ENCODE assay signal across 23 mouse cellular contexts in genomic region chr9:106756421-106756820, GRCm38 (mm10). TPM values are rescaled to one million over a fixed set of nuclear protein-coding genes. Genes with fewer than 3 reads are reported as not detected.
DNase-seq lines count a peak whose midpoint lies in the region; ATAC-seq and TF ChIP-seq lines count a peak whose summit lies in the region.
"Had no signal": no experiment of that assay in that cellular context is flagged by ENCODE, and none has a peak within 500 bp of the region (broad histone marks: within the 10 kb centered on the region; RNA-seq: fewer than 3 reads in every experiment).

No protein-coding gene starts in this region.

- H3K9me3 ChIP-seq in lung, postnatal 0 days (ENCODE audit: low read length), result no peaks in the 10 kb centered on the region
- H3K9me3 ChIP-seq: embryonic facial prominence, embryonic 13.5 days; embryonic facial prominence, embryonic 15.5 days; forebrain, embryonic 10.5 days; forebrain, embryonic 12.5 days had no signal

- ATAC-seq in lung, postnatal 0 days, result no peak
- ATAC-seq: forebrain, embryonic 14.5 days; forebrain, embryonic 16.5 days had no signal

- intact Hi-C loops in heart, postnatal 25 days (cut with DNase I), result no loop called here

- 74% methylated on average over 9 of the region's 9 CpGs for WGBS in lung, postnatal 0 days

- no peak overlapping the region for H3K27ac ChIP-seq in lung, postnatal 0 days (ENCODE audit: low read length)
- H3K27ac ChIP-seq: embryonic facial prominence, embryonic 13.5 days; embryonic facial prominence, embryonic 15.5 days; forebrain, embryonic 10.5 days; forebrain, embryonic 12.5 days had no signal

- no peaks in the 10 kb centered on the region for H3K27me3 ChIP-seq in lung, postnatal 0 days (replicated peaks; ENCODE audit: insufficient read depth, low read length)
- H3K27me3 ChIP-seq: embryonic facial prominence, embryonic 13.5 days; embryonic facial prominence, embryonic 15.5 days; forebrain, embryonic 12.5 days had no signal

- no peak overlapping the region for H3K4me2 ChIP-seq in lung, postnatal 0 days (replicated peaks; ENCODE audit: low read depth, low read length)
- H3K4me2 ChIP-seq: embryonic facial prominence, embryonic 13.5 days; embryonic facial prominence, embryonic 15.5 days; forebrain, embryonic 12.5 days had no signal

- no peak overlapping the region for H3K4me3 ChIP-seq in lung, postnatal 0 days (ENCODE audit: low read depth, low read length)
- H3K4me3 ChIP-seq: embryonic facial prominence, embryonic 13.5 days; embryonic facial prominence, embryonic 15.5 days; erythroblast, embryonic 14.5 days; forebrain, embryonic 10.5 days; forebrain, embryonic 12.5 days had no signal

- no peaks in the 10 kb centered on the region for H3K4me1 ChIP-seq in lung, postnatal 0 days (ENCODE audit: insufficient read depth, low read depth, low read length)
- H3K4me1 ChIP-seq: embryonic facial prominence, embryonic 13.5 days; embryonic facial prominence, embryonic 15.5 days; forebrain, embryonic 10.5 days; forebrain, embryonic 12.5 days had no signal

- peak; percentile 70 for DNase-seq in heart, adult 11 months
- no peak for DNase-seq in heart, postnatal 25 days (ENCODE audit: low spot score)
- peak; percentile 6 for DNase-seq in lung, postnatal 0 days (ENCODE audit: low spot score)
- no peak for DNase-seq in lung, postnatal 10 days
- peak; percentile 8 for DNase-seq in lung, postnatal 36 days
- DNase-seq in lung, postnatal 14 days, result no peak
- no peak for DNase-seq in layer of hippocampus, postnatal 36 days
- DNase-seq: adrenal gland, postnatal 10 days; adrenal gland, postnatal 25 days; cerebellum, adult 11 months; cerebellum, adult 18-20 months; cerebellum, adult 8-10 months; cerebellum, adult 9-11 months; cerebellum, postnatal 14 days; cerebellum, postnatal 36 days; embryo, embryonic 11 days had no signal

- no peak for TF ChIP-seq CTCF in lung, postnatal 0 days (IDR thresholded peaks at IDR 0.05)

- H3K36me3 ChIP-seq in lung, postnatal 0 days (ENCODE audit: insufficient read depth, low read length), result 0 out of 2 replicates have a peak, but pooled peaks cover 4% of the 10 kb centered on the region

- no peak overlapping the region for H3K9ac ChIP-seq in lung, postnatal 0 days (replicated peaks; ENCODE audit: low read depth)
- H3K9ac ChIP-seq: embryonic facial prominence, embryonic 13.5 days; embryonic facial prominence, embryonic 15.5 days; forebrain, embryonic 12.5 days had no signal

- TF ChIP-seq EP300 in lung, postnatal 0 days (IDR thresholded peaks at IDR 0.05), result no peak

RNA-seq across cellular contexts. Expression of gene Rad54l2, which starts 32.6 kb away (rescaled TPM):
- 1 to 10 TPM; 9.0 to 9.6 TPM for total RNA-seq in heart, postnatal 25 days (2021)
- polyA plus RNA-seq in lung, postnatal 0 days (2015; fragmentation: Nextera tagmentation; extraction: Ambion mirVana), result 2.5 and 2.8 TPM in 2 replicates
- total RNA-seq in layer of hippocampus, postnatal 36 days (2021), result 10 to 100 TPM; 16.8 to 17.8 TPM

Comparison
In these comparisons a context has a peak if more than half of its experiments do, and no peak if none do; other contexts are left out.
1. DNase-seq: peak in heart, adult 11 months (single experiment), lung, postnatal 0 days (single experiment) and lung, postnatal 36 days (single experiment); none in heart, postnatal 25 days (single experiment), lung, postnatal 10 days (single experiment), lung, postnatal 14 days (single experiment) and layer of hippocampus, postnatal 36 days (0 of 2).